Mouse (Mus musculus) kidney, adult 2 months (tissue): ENCODE results near the gene Tcp1.

ENCODE experiments used
- CTCF ChIP-seq: fragments of 200-500 bp; conservative IDR thresholded peaks from 2 replicates; pipeline ENCODE4 v1.5.1; 2011; ENCODE audit warnings: low read depth, mild to moderate bottlenecking, control low read depth, low read length, moderate library complexity, mixed read lengths; ENCODE audit not compliant: insufficient read depth, insufficient read length
- POLR2A ChIP-seq: fragments of 200-500 bp; IDR thresholded peaks from one replicate; pipeline ENCODE4 v1.6.1; 2011; ENCODE audit warnings: low read depth, low read length, control low read depth

- TF ChIP-seq CTCF (no peak), POLR2A (no peak)
Measured at GRCm38 (mm10) chr17:12938077-12938476, 22.6 kb downstream of the Tcp1 start.
